Mouse (Mus musculus): ENCODE data around the gene Pdzd2. TPM values are rescaled to one million over a fixed set of nuclear protein-coding genes. Genes with fewer than 3 reads are reported as not detected.

Pdzd2 gene
- polyA plus RNA-seq, 1 experiment = 4.6 TPM

- no peak overlapping the region for H3K27ac ChIP-seq (ENCODE audit: control insufficient read depth, insufficient read depth, low read depth, low read length, poor library complexity)
- TF ChIP-seq POLR2A (IDR thresholded peaks at IDR 0.05; ENCODE audit: borderline replicate concordance, control insufficient read depth, low read depth, low read length) (no peak), CTCF (IDR thresholded peaks at IDR 0.05; ENCODE audit: control insufficient read depth, insufficient read depth, low read length) (no peak)
- 57% methylated on average over 7 of the region's 7 CpGs for WGBS
- H3K4me3 ChIP-seq (replicated peaks; ENCODE audit: control insufficient read depth, low read depth, low read length) = no peak overlapping the region
- H3K4me1 ChIP-seq (ENCODE audit: control insufficient read depth, insufficient read depth, low read length) = peaks cover 1% of the 10 kb centered on the region; the same call in 1 of the 2 replicates
Observed at GRCm38 (mm10) chr15:12355907-12356306, 383.8 kb downstream of the Pdzd2 start.

GRCm38 (mm10) chr15:12355261-12355660 is 384.5 kb downstream of the Pdzd2 start:
- no peak overlapping the region for H3K4me3 ChIP-seq (replicated peaks; ENCODE audit: control insufficient read depth, low read depth, low read length)
- no peak for TF ChIP-seq POLR2A (IDR thresholded peaks at IDR 0.05; ENCODE audit: borderline replicate concordance, control insufficient read depth, low read depth, low read length)
- TF ChIP-seq CTCF (IDR thresholded peaks at IDR 0.05; ENCODE audit: control insufficient read depth, insufficient read depth, low read length) = no peak
- H3K4me1 ChIP-seq (ENCODE audit: control insufficient read depth, insufficient read depth, low read length) = peaks cover 1% of the 10 kb centered on the region; the same call in 1 of the 2 replicates
- H3K27ac ChIP-seq (ENCODE audit: control insufficient read depth, insufficient read depth, low read depth, low read length, poor library complexity) = no peak overlapping the region
- WGBS = 94% methylated on average over 6 of the region's 6 CpGs

- Histone ChIP-seq H3K4me3 (replicated peaks; ENCODE audit: control insufficient read depth, low read depth, low read length) (no peak overlapping the region), H3K4me1 (ENCODE audit: control insufficient read depth, insufficient read depth, low read length) (peaks cover 3% of the 10 kb centered on the region; the same call in 1 of the 2 replicates), H3K27ac (ENCODE audit: control insufficient read depth, insufficient read depth, low read depth, low read length, poor library complexity) (no peak overlapping the region)
- WGBS = 89% methylated on average over 2 of the region's 2 CpGs
- TF ChIP-seq POLR2A (IDR thresholded peaks at IDR 0.05; ENCODE audit: borderline replicate concordance, control insufficient read depth, low read depth, low read length) (no peak), CTCF (IDR thresholded peaks at IDR 0.05; ENCODE audit: control insufficient read depth, insufficient read depth, low read length) (no peak)
Observed at GRCm38 (mm10) chr15:12354281-12354810, 385.4 kb downstream of the Pdzd2 start.

- TF ChIP-seq POLR2A (IDR thresholded peaks at IDR 0.05; ENCODE audit: borderline replicate concordance, control insufficient read depth, low read depth, low read length) (no peak), CTCF (IDR thresholded peaks at IDR 0.05; ENCODE audit: control insufficient read depth, insufficient read depth, low read length) (no peak)
- H3K27ac ChIP-seq (ENCODE audit: control insufficient read depth, insufficient read depth, low read depth, low read length, poor library complexity) = no peak overlapping the region
- 94% methylated on average over 7 of the region's 7 CpGs for WGBS
- H3K4me1 ChIP-seq (ENCODE audit: control insufficient read depth, insufficient read depth, low read length) = peaks cover 3% of the 10 kb centered on the region; the same call in 1 of the 2 replicates
- no peak overlapping the region for H3K4me3 ChIP-seq (replicated peaks; ENCODE audit: control insufficient read depth, low read depth, low read length)
Observed at GRCm38 (mm10) chr15:12351470-12351869, 388.3 kb downstream of the Pdzd2 start.

GRCm38 (mm10) chr15:12349840-12350239 is 389.9 kb downstream of the Pdzd2 start:
- TF ChIP-seq POLR2A (IDR thresholded peaks at IDR 0.05; ENCODE audit: borderline replicate concordance, control insufficient read depth, low read depth, low read length) (no peak), CTCF (IDR thresholded peaks at IDR 0.05; ENCODE audit: control insufficient read depth, insufficient read depth, low read length) (no peak)
- peaks cover 1% of the 10 kb centered on the region; the same call in 1 of the 2 replicates for H3K4me1 ChIP-seq (ENCODE audit: control insufficient read depth, insufficient read depth, low read length)
- H3K4me3 ChIP-seq (replicated peaks; ENCODE audit: control insufficient read depth, low read depth, low read length) = no peak overlapping the region
- no peak overlapping the region for H3K27ac ChIP-seq (ENCODE audit: control insufficient read depth, insufficient read depth, low read depth, low read length, poor library complexity)
- WGBS = 72% methylated on average over 5 of the region's 5 CpGs

GRCm38 (mm10) chr15:12348950-12349349 is 390.8 kb downstream of the Pdzd2 start:
- H3K27ac ChIP-seq (ENCODE audit: control insufficient read depth, insufficient read depth, low read depth, low read length, poor library complexity) = no peak overlapping the region
- TF ChIP-seq CTCF (IDR thresholded peaks at IDR 0.05; ENCODE audit: control insufficient read depth, insufficient read depth, low read length) = no peak
- TF ChIP-seq POLR2A (IDR thresholded peaks at IDR 0.05; ENCODE audit: borderline replicate concordance, control insufficient read depth, low read depth, low read length) = no peak
- peaks cover 1% of the 10 kb centered on the region; the same call in 1 of the 2 replicates for H3K4me1 ChIP-seq (ENCODE audit: control insufficient read depth, insufficient read depth, low read length)
- WGBS = 62% methylated on average over 3 of the region's 3 CpGs
- no peak overlapping the region for H3K4me3 ChIP-seq (replicated peaks; ENCODE audit: control insufficient read depth, low read depth, low read length)

- no peak for TF ChIP-seq CTCF (IDR thresholded peaks at IDR 0.05; ENCODE audit: control insufficient read depth, insufficient read depth, low read length)
- 85% methylated on average over 3 of the region's 3 CpGs for WGBS
- H3K4me1 ChIP-seq (ENCODE audit: control insufficient read depth, insufficient read depth, low read length) = peaks cover 1% of the 10 kb centered on the region; the same call in 1 of the 2 replicates
- H3K27ac ChIP-seq (ENCODE audit: control insufficient read depth, insufficient read depth, low read depth, low read length, poor library complexity) = no peak overlapping the region
- no peak overlapping the region for H3K4me3 ChIP-seq (replicated peaks; ENCODE audit: control insufficient read depth, low read depth, low read length)
Observed at GRCm38 (mm10) chr15:12346916-12347315, 392.8 kb downstream of the Pdzd2 start.

- H3K4me3 ChIP-seq (replicated peaks; ENCODE audit: control insufficient read depth, low read depth, low read length) = no peak overlapping the region
- no peak for TF ChIP-seq POLR2A (IDR thresholded peaks at IDR 0.05; ENCODE audit: borderline replicate concordance, control insufficient read depth, low read depth, low read length)
- TF ChIP-seq CTCF (IDR thresholded peaks at IDR 0.05; ENCODE audit: control insufficient read depth, insufficient read depth, low read length) = no peak
- peaks cover 3% of the 10 kb centered on the region for H3K4me1 ChIP-seq (ENCODE audit: control insufficient read depth, insufficient read depth, low read length)
- peak overlapping the region; percentile 51 for H3K27ac ChIP-seq (ENCODE audit: control insufficient read depth, insufficient read depth, low read depth, low read length, poor library complexity)
- 74% methylated on average over 4 of the region's 4 CpGs for WGBS
Observed at GRCm38 (mm10) chr15:12341401-12341758, 398.3 kb downstream of the Pdzd2 start.

Data from bone marrow, adult 2 months (tissue).